8 mouse cellular contexts compared by ENCODE assay signal in genomic region chr2:32877303-32877702, GRCm38 (mm10). TPM values are rescaled to one million over a fixed set of nuclear protein-coding genes. Genes with fewer than 3 reads are reported as not detected.
A peak's percentile ranks its signal among the peaks of the same experiment; 100 is the strongest.
DNase-seq lines count a peak whose midpoint lies in the region; ATAC-seq and TF ChIP-seq lines count a peak whose summit lies in the region.

No protein-coding gene starts in this region.

- H3K4me2 ChIP-seq in limb, embryonic 12.5 days = peak overlapping the region; percentile 86
- peak overlapping the region; percentile 95 for H3K4me2 ChIP-seq in neural tube, embryonic 13.5 days

- DNase-seq in layer of hippocampus, adult 2 months (ENCODE audit: low spot score in 2 of 2) = no peak
- no peak for DNase-seq in layer of hippocampus, postnatal 14 days (ENCODE audit: low spot score in 2 of 2)
- no peak for DNase-seq in gastrocnemius, adult 18-20 months (ENCODE audit: low spot score)
- no peak for DNase-seq in layer of hippocampus, adult 18-20 months (ENCODE audit: low spot score in 2 of 2)
- no peak for DNase-seq in right cerebral cortex, postnatal 14 days

- peak overlapping the region; percentile 93; the same call in 1 of the 2 replicates for H3K9ac ChIP-seq in limb, embryonic 12.5 days (replicated peaks)
- H3K9ac ChIP-seq in neural tube, embryonic 13.5 days = peak overlapping the region; percentile 92

- no peak for TF ChIP-seq CTCF in layer of hippocampus, adult 2 months (conservative IDR thresholded peaks at IDR 0.05)
- no peak for TF ChIP-seq CTCF in embryonic fibroblast, embryonic 13.5 days (IDR thresholded peaks at IDR 0.05; ENCODE audit: borderline replicate concordance, insufficient read depth, low read length)

- peak overlapping the region; percentile 71 for H3K4me3 ChIP-seq in layer of hippocampus, adult 2 months
- peak overlapping the region; percentile 89 for H3K4me3 ChIP-seq in embryonic fibroblast, embryonic 13.5 days (ENCODE audit: insufficient read depth, low read length)
- peak overlapping the region; percentile 82 for H3K4me3 ChIP-seq in limb, embryonic 12.5 days (replicated peaks)
- H3K4me3 ChIP-seq in neural tube, embryonic 13.5 days = peak overlapping the region; percentile 72

- H3K27ac ChIP-seq in layer of hippocampus, adult 2 months = peak overlapping the region; percentile 88
- H3K27ac ChIP-seq in embryonic fibroblast, embryonic 13.5 days (ENCODE audit: insufficient read depth, low read length) = peak overlapping the region; percentile 96
- H3K27ac ChIP-seq in limb, embryonic 12.5 days = peak overlapping the region; percentile 74
- H3K27ac ChIP-seq in neural tube, embryonic 13.5 days (replicated peaks) = peak overlapping the region; percentile 93

- H3K36me3 ChIP-seq in limb, embryonic 12.5 days = no peaks in the 10 kb centered on the region; the same call in 1 of the 2 replicates
- no peaks in the 10 kb centered on the region for H3K36me3 ChIP-seq in neural tube, embryonic 13.5 days

- peaks cover 17% of the 10 kb centered on the region for H3K4me1 ChIP-seq in embryonic fibroblast, embryonic 13.5 days (ENCODE audit: control insufficient read depth, insufficient read depth, low read length)
- peaks cover 68% of the 10 kb centered on the region for H3K4me1 ChIP-seq in limb, embryonic 12.5 days (replicated peaks)
- H3K4me1 ChIP-seq in neural tube, embryonic 13.5 days (replicated peaks) = peaks cover 76% of the 10 kb centered on the region

- no peak for TF ChIP-seq POLR2A in embryonic fibroblast, embryonic 13.5 days (IDR thresholded peaks at IDR 0.05; ENCODE audit: low read depth, low read length)

- no peaks in the 10 kb centered on the region for H3K27me3 ChIP-seq in limb, embryonic 12.5 days
- no peaks in the 10 kb centered on the region for H3K27me3 ChIP-seq in neural tube, embryonic 13.5 days

- ATAC-seq in limb, embryonic 12.5 days (ENCODE audit: insufficient number of reproducible peaks, insufficient read depth, low FRiP score, low TSS enrichment, low read depth) = no peak
- ATAC-seq in neural tube, embryonic 13.5 days (ENCODE audit: low read depth) = no peak

- H3K9me3 ChIP-seq in limb, embryonic 12.5 days = no peaks in the 10 kb centered on the region
- no peaks in the 10 kb centered on the region for H3K9me3 ChIP-seq in neural tube, embryonic 13.5 days

- WGBS in limb, embryonic 12.5 days = 30% methylated on average over 5 of the region's 5 CpGs
- 39% methylated on average over 5 of the region's 5 CpGs for WGBS in neural tube, embryonic 13.5 days

RNA-seq across cellular contexts. Expression of gene Fam129b, which starts 1.4 kb away (rescaled TPM):
- total RNA-seq in layer of hippocampus, adult 2 months (2021) = 10 to 100 TPM; 14.5 to 14.9 TPM
- 10 to 100 TPM; 15.2 to 18.7 TPM for total RNA-seq in layer of hippocampus, postnatal 14 days (2021)
- 142 and 223 TPM in 2 replicates for polyA plus RNA-seq in embryonic fibroblast, embryonic 13.5 days (2011; ENCODE audit: insufficient read length, low read depth, missing spikeins)
- polyA plus RNA-seq in limb, embryonic 12.5 days (2016; fragmentation: Nextera tagmentation; extraction: Ambion mirVana) = 48.0 and 48.1 TPM in 2 replicates
- polyA plus RNA-seq in neural tube, embryonic 13.5 days (2015; fragmentation: Nextera tagmentation; extraction: Ambion mirVana) = 35.9 and 37.3 TPM in 2 replicates
- 1 to 10 TPM; 4.8 to 8.2 TPM for total RNA-seq in gastrocnemius, adult 18-20 months (2021)
- total RNA-seq in layer of hippocampus, adult 18-20 months (2021) = 10 to 100 TPM; 18.0 to 21.1 TPM

RNA-seq across cellular contexts. Expression of gene Stxbp1, which starts 30.3 kb away (rescaled TPM):
- total RNA-seq in layer of hippocampus, adult 2 months (2021) = 100 to 1,000 TPM; 550 to 603 TPM
- total RNA-seq in layer of hippocampus, postnatal 14 days (2021) = 100 to 1,000 TPM; 601 to 619 TPM
- polyA plus RNA-seq in embryonic fibroblast, embryonic 13.5 days (2011; ENCODE audit: insufficient read length, low read depth, missing spikeins) = 33.3 and 41.4 TPM in 2 replicates
- 18.8 and 20.0 TPM in 2 replicates for polyA plus RNA-seq in limb, embryonic 12.5 days (2016; fragmentation: Nextera tagmentation; extraction: Ambion mirVana)
- 192 and 198 TPM in 2 replicates for polyA plus RNA-seq in neural tube, embryonic 13.5 days (2015; fragmentation: Nextera tagmentation; extraction: Ambion mirVana)
- total RNA-seq in gastrocnemius, adult 18-20 months (2021) = 1 to 10 TPM; 1.9 to 6.0 TPM
- total RNA-seq in layer of hippocampus, adult 18-20 months (2021) = 100 to 1,000 TPM; 613 to 617 TPM

Comparison
In these comparisons a context has a peak if more than half of its experiments do, and no peak if none do; other contexts are left out.
1. RNA of gene Stxbp1, which starts 30.3 kb away (total RNA-seq): 601 to 619 TPM in layer of hippocampus, postnatal 14 days, 613 to 617 TPM in layer of hippocampus, adult 18-20 months and 550 to 603 TPM in layer of hippocampus, adult 2 months; 1.9 to 6.0 TPM in gastrocnemius, adult 18-20 months; every median in the first group is over 10 times any median in the second.
2. Peak in every context shown above with its lines, with median percentiles within 50 percentile points of each other: H3K27ac ChIP-seq and H3K4me3 ChIP-seq.